Mouse (Mus musculus): ENCODE data around the gene Rpl3.

DNA sequence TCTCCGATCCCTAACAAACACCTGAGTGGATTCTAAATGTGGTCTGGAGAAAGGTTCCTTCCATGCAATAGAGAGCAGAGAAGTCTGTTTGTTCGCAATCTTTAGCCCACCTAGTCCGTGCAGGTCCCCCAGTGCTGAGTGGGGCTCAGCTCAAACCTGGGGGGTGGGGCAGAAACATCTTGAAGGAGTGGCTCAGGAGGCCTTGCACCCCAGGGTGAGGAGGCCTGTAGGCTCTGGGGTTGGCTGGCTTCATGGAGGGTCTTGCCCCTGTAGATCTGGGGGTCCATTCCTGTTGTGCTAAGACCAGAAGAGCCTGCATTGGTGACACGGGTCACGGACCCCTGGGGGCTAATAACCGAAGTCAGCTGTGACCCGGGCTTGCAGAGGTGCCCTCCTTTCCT, 373 bp upstream of the Rpl3 start:
- no peak for TF ChIP-seq CTCF (IDR thresholded peaks at IDR 0.05; ENCODE audit: low read depth)
- TF ChIP-seq EP300 (IDR thresholded peaks at IDR 0.05; ENCODE audit: low read depth) = no peak

Measured in liver, postnatal 0 days (tissue).